Mouse (Mus musculus): ENCODE data around the gene Dusp22. TPM values are rescaled to one million over a fixed set of nuclear protein-coding genes. Genes with fewer than 3 reads are reported as not detected.

Dusp22 gene
- polyA plus RNA-seq, 1 experiment, result 2.0 TPM

GRCm38 (mm10) chr13:30697880-30698279, 38.1 kb downstream of the Dusp22 start:
- Histone ChIP-seq H3K4me3 (ENCODE audit: low read depth, low read length) (no peak overlapping the region), H3K27ac (ENCODE audit: insufficient read depth, low read depth, low read length) (no peak overlapping the region), H3K36me3 (ENCODE audit: control insufficient read depth, insufficient read depth, low read length) (no peaks in the 10 kb centered on the region), H3K27me3 (ENCODE audit: control insufficient read depth, insufficient read depth, low read length) (no peaks in the 10 kb centered on the region), H3K4me1 (ENCODE audit: control insufficient read depth, insufficient read depth, insufficient read length, low read length) (peaks cover 4% of the 10 kb centered on the region; the same call in 1 of the 2 replicates)
- 89% methylated on average over 5 of the region's 5 CpGs for WGBS
- no peak for TF ChIP-seq POLR2A (IDR thresholded peaks at IDR 0.05; ENCODE audit: low read depth, low read length)
- no peak for TF ChIP-seq CTCF (IDR thresholded peaks at IDR 0.05; ENCODE audit: extremely low read depth, insufficient read length, insufficient replicate concordance, low read depth, low read length)

- TF ChIP-seq POLR2A (IDR thresholded peaks at IDR 0.05; ENCODE audit: low read depth, low read length), result no peak
- no peak for TF ChIP-seq CTCF (IDR thresholded peaks at IDR 0.05; ENCODE audit: extremely low read depth, insufficient read length, insufficient replicate concordance, low read depth, low read length)
- Histone ChIP-seq H3K36me3 (ENCODE audit: control insufficient read depth, insufficient read depth, low read length) (no peaks in the 10 kb centered on the region), H3K4me3 (ENCODE audit: low read depth, low read length) (no peak overlapping the region), H3K27me3 (ENCODE audit: control insufficient read depth, insufficient read depth, low read length) (no peaks in the 10 kb centered on the region), H3K4me1 (ENCODE audit: control insufficient read depth, insufficient read depth, insufficient read length, low read length) (peaks cover 3% of the 10 kb centered on the region; the same call in 1 of the 2 replicates), H3K27ac (ENCODE audit: insufficient read depth, low read depth, low read length) (no peak overlapping the region)
- WGBS, result 88% methylated on average over 5 of the region's 5 CpGs
Measured at GRCm38 (mm10) chr13:30702695-30703094, 42.9 kb downstream of the Dusp22 start.

- H3K4me3 ChIP-seq (ENCODE audit: low read depth, low read length), result no peak overlapping the region
- no peak overlapping the region for H3K27ac ChIP-seq (ENCODE audit: insufficient read depth, low read depth, low read length)
- TF ChIP-seq CTCF (IDR thresholded peaks at IDR 0.05; ENCODE audit: extremely low read depth, insufficient read length, insufficient replicate concordance, low read depth, low read length) (no peak), POLR2A (IDR thresholded peaks at IDR 0.05; ENCODE audit: low read depth, low read length) (no peak)
- H3K36me3 ChIP-seq (ENCODE audit: control insufficient read depth, insufficient read depth, low read length), result no peaks in the 10 kb centered on the region
- 59% methylated on average over 8 of the region's 8 CpGs for WGBS
- H3K4me1 ChIP-seq (ENCODE audit: control insufficient read depth, insufficient read depth, insufficient read length, low read length), result peaks cover 3% of the 10 kb centered on the region; the same call in 1 of the 2 replicates
- no peaks in the 10 kb centered on the region for H3K27me3 ChIP-seq (ENCODE audit: control insufficient read depth, insufficient read depth, low read length)
Measured at GRCm38 (mm10) chr13:30704246-30705095, 44.7 kb downstream of the Dusp22 start.

GRCm38 (mm10) chr13:30711066-30711465, 51.3 kb downstream of the Dusp22 start:
- Histone ChIP-seq H3K27ac (ENCODE audit: insufficient read depth, low read depth, low read length) (no peak overlapping the region), H3K27me3 (ENCODE audit: control insufficient read depth, insufficient read depth, low read length) (no peaks in the 10 kb centered on the region), H3K4me3 (ENCODE audit: low read depth, low read length) (no peak overlapping the region), H3K36me3 (ENCODE audit: control insufficient read depth, insufficient read depth, low read length) (no peaks in the 10 kb centered on the region), H3K4me1 (ENCODE audit: control insufficient read depth, insufficient read depth, insufficient read length, low read length) (no peaks in the 10 kb centered on the region)
- TF ChIP-seq CTCF (IDR thresholded peaks at IDR 0.05; ENCODE audit: extremely low read depth, insufficient read length, insufficient replicate concordance, low read depth, low read length) (no peak), POLR2A (IDR thresholded peaks at IDR 0.05; ENCODE audit: low read depth, low read length) (no peak)
- WGBS, result 61% methylated on average over 2 of the region's 2 CpGs

GRCm38 (mm10) chr13:30711711-30712110, 51.9 kb downstream of the Dusp22 start:
- H3K36me3 ChIP-seq (ENCODE audit: control insufficient read depth, insufficient read depth, low read length), result no peaks in the 10 kb centered on the region
- TF ChIP-seq CTCF (IDR thresholded peaks at IDR 0.05; ENCODE audit: extremely low read depth, insufficient read length, insufficient replicate concordance, low read depth, low read length), result no peak
- H3K4me1 ChIP-seq (ENCODE audit: control insufficient read depth, insufficient read depth, insufficient read length, low read length), result no peaks in the 10 kb centered on the region
- H3K27me3 ChIP-seq (ENCODE audit: control insufficient read depth, insufficient read depth, low read length), result no peaks in the 10 kb centered on the region
- 85% methylated on average over 3 of the region's 3 CpGs for WGBS
- H3K27ac ChIP-seq (ENCODE audit: insufficient read depth, low read depth, low read length), result no peak overlapping the region
- H3K4me3 ChIP-seq (ENCODE audit: low read depth, low read length), result no peak overlapping the region

GRCm38 (mm10) chr13:30712280-30712679, 52.5 kb downstream of the Dusp22 start:
- 80% methylated on average over 6 of the region's 6 CpGs for WGBS

GRCm38 (mm10) chr13:30713621-30714020, 53.8 kb downstream of the Dusp22 start:
- no peak overlapping the region for H3K27ac ChIP-seq (ENCODE audit: insufficient read depth, low read depth, low read length)
- no peaks in the 10 kb centered on the region for H3K4me1 ChIP-seq (ENCODE audit: control insufficient read depth, insufficient read depth, insufficient read length, low read length)
- TF ChIP-seq POLR2A (IDR thresholded peaks at IDR 0.05; ENCODE audit: low read depth, low read length) (no peak), CTCF (IDR thresholded peaks at IDR 0.05; ENCODE audit: extremely low read depth, insufficient read length, insufficient replicate concordance, low read depth, low read length) (no peak)
- H3K4me3 ChIP-seq (ENCODE audit: low read depth, low read length), result no peak overlapping the region
- WGBS, result 32% methylated on average over 3 of the region's 3 CpGs
- no peaks in the 10 kb centered on the region for H3K36me3 ChIP-seq (ENCODE audit: control insufficient read depth, insufficient read depth, low read length)
- H3K27me3 ChIP-seq (ENCODE audit: control insufficient read depth, insufficient read depth, low read length), result no peaks in the 10 kb centered on the region

More at GRCm38 (mm10) chr13:30712280-30712679, 52.5 kb downstream of the Dusp22 start:
- no peak overlapping the region for H3K4me3 ChIP-seq (ENCODE audit: low read depth, low read length)
- H3K36me3 ChIP-seq (ENCODE audit: control insufficient read depth, insufficient read depth, low read length), result no peaks in the 10 kb centered on the region
- H3K4me1 ChIP-seq (ENCODE audit: control insufficient read depth, insufficient read depth, insufficient read length, low read length), result no peaks in the 10 kb centered on the region
- TF ChIP-seq CTCF (IDR thresholded peaks at IDR 0.05; ENCODE audit: extremely low read depth, insufficient read length, insufficient replicate concordance, low read depth, low read length) (no peak), POLR2A (IDR thresholded peaks at IDR 0.05; ENCODE audit: low read depth, low read length) (no peak)
- no peak overlapping the region for H3K27ac ChIP-seq (ENCODE audit: insufficient read depth, low read depth, low read length)
- H3K27me3 ChIP-seq (ENCODE audit: control insufficient read depth, insufficient read depth, low read length), result no peaks in the 10 kb centered on the region

Measured in small intestine, adult 2 months (tissue).